Mouse (Mus musculus) MEL (cell line): ENCODE measurements around the gene Poldip3. TPM values are rescaled to one million over a fixed set of nuclear protein-coding genes. Genes with fewer than 3 reads are reported as not detected.

ENCODE experiments used
- DNase-seq: peaks from one replicate; pipeline ENCODE4 v3.0.0; 2011; ENCODE audit warnings: low read depth, low spot score
- H3K27ac ChIP-seq: 2 replicates; pipeline ENCODE4 v1.5.1; 2012; ENCODE audit warnings: low read depth, mild to moderate bottlenecking, control low read depth, low read length, moderate library complexity; ENCODE audit not compliant: control insufficient read depth
- H3K27me3 ChIP-seq, 2 experiments: fragments of 150-350 bp in 1 of 2; sonication (generic) in 1 of 2; 2 replicates each; pipeline ENCODE4 v1.6.1; 2012; ENCODE audit warnings: low read length in 2 of 2, mild to moderate bottlenecking in 2 of 2, improper control_type of control experiment in 1 of 2, moderate library complexity in 1 of 2; ENCODE audit not compliant: insufficient read depth in 2 of 2, control insufficient read depth in 1 of 2
- H3K36me3 ChIP-seq, 2 experiments: 2 replicates each; pipeline ENCODE4 v1.6.1; 2012 to 2014; ENCODE audit warnings: low read length in 2 of 2, improper control_type of control experiment in 1 of 2, inconsistent platforms in 1 of 2, mild to moderate bottlenecking in 1 of 2; ENCODE audit not compliant: insufficient read depth in 2 of 2, control insufficient read depth in 1 of 2
- H3K4me1 ChIP-seq, 2 experiments: fragments of 150-350 bp in 1 of 2; sonication (generic) in 1 of 2; 2 replicates each; pipeline ENCODE4 v1.6.1; 2012; ENCODE audit warnings: low read length in 2 of 2, improper control_type of control experiment in 1 of 2, mild to moderate bottlenecking in 1 of 2; ENCODE audit not compliant: insufficient read depth in 2 of 2, control insufficient read depth in 1 of 2
- H3K4me3 ChIP-seq, 2 experiments: fragments of 150-350 bp in 1 of 2; sonication (generic) in 1 of 2; 2 replicates each; pipeline ENCODE4 v1.5.1; 2012; ENCODE audit warnings: low read depth in 2 of 2, low read length in 2 of 2, mild to moderate bottlenecking in 2 of 2, moderate library complexity in 2 of 2, control low read depth in 1 of 2, improper control_type of control experiment in 1 of 2; ENCODE audit not compliant: control insufficient read depth in 1 of 2, insufficient read depth in 1 of 2
- H3K79me2 ChIP-seq: 2 replicates; pipeline ENCODE4 v1.6.1; 2012; ENCODE audit warnings: mild to moderate bottlenecking, low read length, moderate library complexity; ENCODE audit not compliant: control insufficient read depth, poor library complexity, insufficient read depth
- H3K9ac ChIP-seq: 2 replicates; pipeline ENCODE4 v1.6.1; 2012; ENCODE audit warnings: low read depth, mild to moderate bottlenecking, control low read depth, low read length, moderate library complexity; ENCODE audit not compliant: control insufficient read depth, poor library complexity, severe bottlenecking
- H3K9me3 ChIP-seq: fragments of 150-350 bp; sonication (generic); replicated peaks from 2 replicates; pipeline ENCODE4 v1.6.1; 2012; ENCODE audit warnings: mild to moderate bottlenecking, low read length, improper control_type of control experiment, moderate library complexity; ENCODE audit not compliant: insufficient read depth
- BHLHE40 ChIP-seq: IDR thresholded peaks from 2 replicates; pipeline ENCODE4 v1.6.1; 2012; ENCODE audit warnings: low read depth, mild to moderate bottlenecking, inconsistent platforms, low read length, improper control_type of control experiment, borderline replicate concordance
- CHD2 ChIP-seq: IDR thresholded peaks from 2 replicates; pipeline ENCODE4 v1.6.1; 2011; ENCODE audit warnings: low read length, improper control_type of control experiment
- CTCF ChIP-seq, 3 experiments: IDR thresholded peaks in 2 of 3; conservative IDR thresholded peaks in 1 of 3; 2 replicates each; pipeline ENCODE4 v1.5.1; 2011 to 2012; ENCODE audit warnings: low read length in 3 of 3, low read depth in 2 of 3, mild to moderate bottlenecking in 2 of 3, improper control_type of control experiment in 1 of 3, inconsistent platforms in 1 of 3, mixed read lengths in 1 of 3, moderate library complexity in 1 of 3; ENCODE audit not compliant: control insufficient read depth in 1 of 3, insufficient read depth in 1 of 3, poor library complexity in 1 of 3, severe bottlenecking in 1 of 3
- E2F4 ChIP-seq: IDR thresholded peaks from 2 replicates; pipeline ENCODE4 v1.6.1; 2011; ENCODE audit warnings: low read depth, low read length, improper control_type of control experiment, borderline replicate concordance
- ELF1 ChIP-seq: IDR thresholded peaks from 2 replicates; pipeline ENCODE4 v1.6.1; 2014; ENCODE audit warnings: low read depth, mild to moderate bottlenecking, inconsistent platforms, low read length, improper control_type of control experiment, moderate library complexity
- EP300 ChIP-seq, 2 experiments: IDR thresholded peaks; 2 replicates each; pipeline ENCODE4 v1.6.1; 2011; ENCODE audit warnings: improper control_type of control experiment in 2 of 2, low read length in 2 of 2, low read depth in 1 of 2, mild to moderate bottlenecking in 1 of 2
- GATA1 ChIP-seq: IDR thresholded peaks from 2 replicates; pipeline ENCODE4 v1.6.1; 2011; ENCODE audit warnings: low read depth, low read length, improper control_type of control experiment
- MAX ChIP-seq: IDR thresholded peaks from 2 replicates; pipeline ENCODE4 v1.6.1; 2011; ENCODE audit warnings: low read length, improper control_type of control experiment
- MAZ ChIP-seq: IDR thresholded peaks from 2 replicates; pipeline ENCODE4 v1.6.1; 2012; ENCODE audit warnings: low read depth, mild to moderate bottlenecking, inconsistent platforms, low read length, improper control_type of control experiment
- MYC ChIP-seq: IDR thresholded peaks from 2 replicates; pipeline ENCODE4 v1.6.1; 2011; ENCODE audit warnings: low read depth, mild to moderate bottlenecking, low read length, improper control_type of control experiment, moderate library complexity
- RAD21 ChIP-seq: IDR thresholded peaks from 2 replicates; pipeline ENCODE4 v1.6.1; 2011; ENCODE audit warnings: mild to moderate bottlenecking, low read depth, low read length, improper control_type of control experiment
- SMC3 ChIP-seq: IDR thresholded peaks from 2 replicates; pipeline ENCODE4 v1.6.1; 2011; ENCODE audit warnings: low read depth, low read length, improper control_type of control experiment
- TBP ChIP-seq: IDR thresholded peaks from 2 replicates; pipeline ENCODE4 v1.8.0; 2011; ENCODE audit warnings: low read depth, low read length, improper control_type of control experiment
- UBTF ChIP-seq: IDR thresholded peaks from 2 replicates; pipeline ENCODE4 v1.6.1; 2012; ENCODE audit warnings: low read depth, mild to moderate bottlenecking, inconsistent platforms, low read length, improper control_type of control experiment, moderate library complexity, borderline replicate concordance; ENCODE audit not compliant: insufficient read depth
- USF1 ChIP-seq: IDR thresholded peaks from 2 replicates; pipeline ENCODE4 v1.6.1; 2014; ENCODE audit warnings: low read depth, mild to moderate bottlenecking, inconsistent platforms, low read length, improper control_type of control experiment, moderate library complexity
- ZMIZ1 ChIP-seq: IDR thresholded peaks from 2 replicates; pipeline ENCODE4 v1.6.1; 2012; ENCODE audit warnings: low read depth, mild to moderate bottlenecking, inconsistent platforms, low read length, improper control_type of control experiment, moderate library complexity
- ZNF384 ChIP-seq: IDR thresholded peaks from 2 replicates; pipeline ENCODE4 v1.6.1; 2012; ENCODE audit warnings: low read depth, mild to moderate bottlenecking, inconsistent platforms, low read length, improper control_type of control experiment
- polyA plus RNA-seq, 2 experiments: library from polyadenylated mRNA; stranded (reverse) in 1 of 2; unstranded in 1 of 2; fragments of >175 nt in 1 of 2; fragments of >200 nt in 1 of 2; gene quantifications; 2 replicates each; pipeline versions ENCODE4 v1.2.1 to v1.2.4; 2012; ENCODE audit warnings: low replicate concordance in 2 of 2, low read depth in 1 of 2; ENCODE audit not compliant: insufficient read length in 2 of 2, insufficient read depth in 1 of 2, missing spikeins in 1 of 2
- total RNA-seq: library from RNA; depleted of rRNA; stranded (reverse); fragments of 300-350 nt; gene quantifications from 2 replicates; pipeline ENCODE4 v1.2.3, GENCODE M21; 2012

The Poldip3 gene
- total and polyA plus RNA-seq, 3 experiments, result 113 to 123 TPM; not detected in 1

DNA sequence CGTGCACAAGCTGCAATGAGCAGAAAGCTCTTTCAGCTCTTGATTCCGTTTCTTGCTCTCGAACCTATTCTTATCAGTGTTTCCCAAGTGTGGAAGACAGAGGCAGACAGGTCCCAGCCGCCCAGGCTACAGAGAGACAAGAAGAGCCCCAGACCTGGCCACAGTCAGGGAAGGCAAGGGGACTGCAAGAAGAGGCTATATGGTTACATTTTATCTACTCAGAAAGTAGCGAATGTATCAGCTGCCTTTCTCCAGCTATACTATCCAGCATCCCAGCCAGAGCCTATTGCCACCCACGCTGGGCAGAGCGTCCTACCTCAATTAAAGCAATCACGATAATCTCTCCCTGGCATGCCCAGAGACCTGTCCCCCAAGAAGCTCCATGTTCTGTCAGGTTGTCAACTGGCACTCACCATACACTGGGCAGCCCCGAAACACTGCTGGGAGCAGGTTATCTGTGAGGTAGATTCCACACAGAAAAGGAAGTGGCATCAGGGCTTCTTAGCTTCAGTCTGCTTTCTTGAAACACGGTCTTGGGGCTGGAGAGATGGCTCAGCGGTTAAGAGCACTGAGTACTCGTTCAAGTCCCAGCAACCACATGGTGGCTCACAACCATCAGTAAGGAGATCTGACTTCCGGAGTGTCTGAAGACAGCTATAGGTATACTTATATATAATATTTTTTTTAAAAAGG is 62.4 kb downstream of the Poldip3 start:
- Histone ChIP-seq H3K9me3 (no peaks in the 10 kb centered on the region), H3K79me2 (no peaks in the 10 kb centered on the region), H3K4me1 (peaks cover 3 to 27% of the 10 kb centered on the region in 2 experiments; a peak in 3 of 4 replicates), H3K27ac (peak overlapping the region; percentile 19), H3K36me3 (peaks cover 0 to 18% of the 10 kb centered on the region in 2 experiments; a peak in 2 of 4 replicates), H3K9ac (peak overlapping the region; percentile 16), H3K4me3 (peak overlapping the region; percentile 29 to 30), H3K27me3 (no peaks in the 10 kb centered on the region)
- peak; percentile 70 for DNase-seq
- TF ChIP-seq GATA1, result peak; percentile 31; the same call in 1 of the 2 replicates
- TF ChIP-seq RAD21, result no peak
- no peak for TF ChIP-seq ZNF384
- TF ChIP-seq E2F4, result no peak
- peak; percentile 96 for TF ChIP-seq TBP
- no peak for TF ChIP-seq UBTF

DNA sequence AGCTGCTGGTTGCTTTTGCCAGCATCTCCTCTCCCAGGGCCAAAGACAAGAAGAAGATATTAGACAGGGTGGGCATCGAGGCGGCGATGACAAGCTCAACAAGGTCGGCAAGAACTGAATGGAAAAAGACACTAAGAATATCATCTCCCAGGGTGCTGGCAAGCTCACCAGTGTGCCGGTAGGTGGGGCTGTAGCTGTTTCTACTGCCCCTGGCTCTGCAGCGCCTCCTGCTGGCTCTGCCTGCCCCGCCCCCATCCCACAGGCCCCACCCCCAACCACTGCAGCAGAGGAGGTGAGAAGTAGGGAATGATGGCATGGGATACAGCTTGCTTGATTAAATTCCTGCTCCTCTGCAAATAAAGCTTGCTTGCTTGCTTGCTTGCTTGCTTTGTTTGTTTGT is 63.3 kb downstream of the Poldip3 start:
- Histone ChIP-seq H3K9ac (no peak overlapping the region), H3K27me3 (no peaks in the 10 kb centered on the region), H3K27ac (no peak overlapping the region), H3K4me3 (no peak overlapping the region), H3K36me3 (peaks cover 0 to 18% of the 10 kb centered on the region in 2 experiments; a peak in 2 of 4 replicates), H3K9me3 (no peaks in the 10 kb centered on the region), H3K4me1 (peaks cover 3 to 27% of the 10 kb centered on the region in 2 experiments; a peak in 3 of 4 replicates), H3K79me2 (no peaks in the 10 kb centered on the region)
- DNase-seq, result peak; percentile 80
- TF ChIP-seq ELF1 (no peak), GATA1 (no peak), ZMIZ1 (no peak), EP300 (IDR thresholded peaks at IDR 0.05; ENCODE audit: low read depth in 1 of 2, low read length in 2 of 2) (no peak), CHD2 (no peak), BHLHE40 (no peak), E2F4 (no peak), MAX (no peak), TBP (no peak), RAD21 (peak; percentile 44), USF1 (no peak), MYC (no peak), UBTF (0 out of 2 replicates have a peak, but pooled peaks have one; percentile 29), SMC3 (peak; percentile 63), MAZ (peak; percentile 29; the same call in 1 of the 2 replicates), ZNF384 (no peak), CTCF (IDR thresholded peaks at IDR 0.05 in 2 of 3, conservative IDR thresholded peaks at IDR 0.05 in 1 of 3; ENCODE audit: control insufficient read depth in 1 of 3, insufficient read depth in 1 of 3, low read depth in 2 of 3, low read length in 3 of 3, poor library complexity in 1 of 3, severe bottlenecking in 1 of 3) (peak; percentile 83 to 100 (median 97))
